Mouse (Mus musculus): ENCODE measurements at regions not wholly inside any gene's neighbourhood (a gene's known extent, or its start where the extent isn't known, plus 50 kb on each side); places are given as distances from the start of the nearest gene placed in this dataset.

DNA sequence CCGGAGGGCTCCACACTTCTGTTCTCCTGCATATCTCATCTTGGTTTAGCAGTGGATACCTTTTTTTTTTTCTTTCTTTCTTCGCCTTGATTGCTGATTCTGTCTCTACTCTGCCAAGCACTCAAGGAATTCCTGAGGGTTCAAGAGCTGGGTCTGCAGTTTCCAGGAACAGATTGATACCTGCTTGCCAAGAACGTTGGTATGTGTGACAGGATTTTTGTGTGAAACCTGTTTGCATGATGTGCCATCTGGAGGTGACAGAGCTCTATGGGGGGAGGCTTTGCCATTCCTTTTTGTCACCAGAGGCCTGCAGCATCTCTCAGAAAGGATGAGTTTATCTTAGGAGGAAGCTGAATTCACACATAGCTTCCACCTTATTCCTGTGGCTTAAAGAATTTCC is 255.6 kb upstream of the Tas2r119 start:
- no peak overlapping the region for H3K27ac ChIP-seq (ENCODE audit: insufficient read depth, low read depth, low read length)
- no peak overlapping the region for H3K4me3 ChIP-seq (ENCODE audit: insufficient read depth, low read depth, low read length)
- TF ChIP-seq CTCF (conservative IDR thresholded peaks at IDR 0.05; ENCODE audit: insufficient read depth, insufficient read length, low read depth, low read length) (no peak), POLR2A (IDR thresholded peaks at IDR 0.05; ENCODE audit: low read depth, low read length) (no peak)
- no peaks in the 10 kb centered on the region for H3K36me3 ChIP-seq (ENCODE audit: control insufficient read depth, insufficient read depth, low read length)
- no peaks in the 10 kb centered on the region for H3K27me3 ChIP-seq (replicated peaks; ENCODE audit: control insufficient read depth, insufficient read depth, low read length)
- no peak for DNase-seq
- WGBS, result 78% methylated on average over 3 of the region's 3 CpGs
- H3K4me1 ChIP-seq (ENCODE audit: control insufficient read depth, insufficient read depth, low read length), result no peaks in the 10 kb centered on the region

DNA sequence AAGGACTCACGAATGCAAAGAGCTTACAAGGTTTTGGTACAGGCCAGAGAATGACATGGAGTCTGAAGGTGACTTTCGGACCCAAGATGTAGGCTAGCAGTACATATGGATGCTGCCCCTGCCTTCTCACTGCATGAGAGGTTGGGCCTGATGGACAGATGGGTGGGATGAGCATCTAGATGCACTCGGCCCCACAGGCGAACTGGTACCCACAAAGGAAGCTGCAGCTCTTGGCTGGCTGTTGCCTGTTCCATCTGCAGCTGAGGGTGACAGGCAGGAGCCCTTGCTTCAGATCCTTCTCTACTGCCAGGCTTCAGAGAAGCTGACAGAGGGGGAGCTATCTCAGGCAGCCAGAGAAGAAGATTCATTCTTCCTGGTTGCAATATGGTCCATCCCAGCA is 216.8 kb upstream of the Tas2r119 start:
- WGBS, result 89% methylated on average over 4 of the region's 4 CpGs
- no peak overlapping the region for H3K4me3 ChIP-seq (ENCODE audit: insufficient read depth, low read depth, low read length)
- H3K4me1 ChIP-seq (ENCODE audit: control insufficient read depth, insufficient read depth, low read length), result no peaks in the 10 kb centered on the region
- no peak overlapping the region for H3K27ac ChIP-seq (ENCODE audit: insufficient read depth, low read depth, low read length)
- DNase-seq, result no peak
- no peak for TF ChIP-seq CTCF (conservative IDR thresholded peaks at IDR 0.05; ENCODE audit: insufficient read depth, insufficient read length, low read depth, low read length)
- no peak for TF ChIP-seq POLR2A (IDR thresholded peaks at IDR 0.05; ENCODE audit: low read depth, low read length)
- H3K36me3 ChIP-seq (ENCODE audit: control insufficient read depth, insufficient read depth, low read length), result no peaks in the 10 kb centered on the region
- H3K27me3 ChIP-seq (replicated peaks; ENCODE audit: control insufficient read depth, insufficient read depth, low read length), result no peaks in the 10 kb centered on the region

DNA sequence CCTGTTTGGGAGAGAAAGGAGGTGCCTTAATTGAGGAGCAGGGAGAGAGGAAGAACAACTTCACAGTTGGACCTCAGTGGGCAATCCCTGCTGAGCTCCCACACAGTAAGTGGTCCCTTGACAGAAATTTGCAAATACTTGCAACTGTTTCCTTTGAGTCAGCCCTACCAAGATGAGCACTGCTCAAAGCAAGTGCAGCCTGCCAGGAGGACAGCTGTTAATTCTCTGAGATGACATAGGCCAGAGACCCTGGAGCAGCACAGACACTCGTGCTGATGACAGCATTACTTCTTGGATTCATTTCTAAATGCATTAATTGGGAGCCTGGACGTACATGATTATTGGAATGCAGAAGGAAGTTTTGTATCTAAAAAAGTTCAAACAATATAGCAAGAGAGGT is 215.1 kb upstream of the Tas2r119 start:
- DNase-seq, result peak; percentile 47
- Histone ChIP-seq H3K27ac (ENCODE audit: insufficient read depth, low read depth, low read length) (no peak overlapping the region), H3K4me1 (ENCODE audit: control insufficient read depth, insufficient read depth, low read length) (no peaks in the 10 kb centered on the region), H3K36me3 (ENCODE audit: control insufficient read depth, insufficient read depth, low read length) (no peaks in the 10 kb centered on the region), H3K4me3 (ENCODE audit: insufficient read depth, low read depth, low read length) (no peak overlapping the region), H3K27me3 (replicated peaks; ENCODE audit: control insufficient read depth, insufficient read depth, low read length) (no peaks in the 10 kb centered on the region)
- 46% methylated on average over 2 of the region's 2 CpGs for WGBS
- TF ChIP-seq CTCF (conservative IDR thresholded peaks at IDR 0.05; ENCODE audit: insufficient read depth, insufficient read length, low read depth, low read length), result no peak

DNA sequence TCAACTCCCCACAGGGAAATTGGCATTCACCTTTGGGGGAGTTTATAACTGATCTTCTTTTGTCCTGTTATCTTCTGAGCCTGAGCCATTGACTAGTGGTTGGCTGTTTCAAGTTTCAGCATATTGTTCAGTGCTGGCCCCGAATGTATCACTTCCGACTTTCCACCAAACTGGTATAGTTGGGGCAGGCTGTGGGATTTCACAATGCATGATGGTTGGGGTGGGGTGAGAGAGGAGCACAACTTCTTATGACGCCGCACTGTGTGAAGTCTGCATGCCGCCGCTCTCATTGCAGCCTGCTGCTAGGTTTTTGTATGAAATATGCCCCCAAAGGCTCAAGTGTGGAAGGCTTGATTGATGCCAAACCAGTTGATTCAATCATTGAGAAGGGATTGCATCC is 212.2 kb upstream of the Tas2r119 start:
- no peaks in the 10 kb centered on the region for H3K36me3 ChIP-seq (ENCODE audit: control insufficient read depth, insufficient read depth, low read length)
- H3K4me1 ChIP-seq (ENCODE audit: control insufficient read depth, insufficient read depth, low read length), result no peaks in the 10 kb centered on the region
- no peak for DNase-seq
- no peak overlapping the region for H3K27ac ChIP-seq (ENCODE audit: insufficient read depth, low read depth, low read length)
- TF ChIP-seq POLR2A (IDR thresholded peaks at IDR 0.05; ENCODE audit: low read depth, low read length), result no peak
- H3K4me3 ChIP-seq (ENCODE audit: insufficient read depth, low read depth, low read length), result no peak overlapping the region
- H3K27me3 ChIP-seq (replicated peaks; ENCODE audit: control insufficient read depth, insufficient read depth, low read length), result no peaks in the 10 kb centered on the region
- 97% methylated on average over 6 of the region's 6 CpGs for WGBS

DNA sequence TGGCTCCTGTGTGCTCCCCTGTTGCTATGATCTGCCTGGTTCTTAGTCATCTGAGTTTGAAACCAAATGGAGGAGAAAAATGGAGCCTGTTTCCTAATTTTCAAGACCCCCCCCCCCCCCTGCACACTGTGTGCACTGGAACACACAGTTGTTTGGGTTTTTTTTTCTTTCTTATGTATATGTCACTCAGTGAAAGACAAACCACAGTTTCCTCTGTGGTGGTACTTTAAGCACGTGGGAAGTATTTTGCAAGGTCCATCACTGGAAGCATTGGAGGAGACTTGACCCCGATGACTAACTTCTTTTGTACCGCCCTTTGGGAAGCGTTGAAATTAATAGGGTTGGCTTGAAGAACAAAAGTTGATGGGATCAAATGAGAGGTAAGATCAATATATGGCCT is 211.5 kb upstream of the Tas2r119 start:
- Histone ChIP-seq H3K27ac (ENCODE audit: insufficient read depth, low read depth, low read length) (no peak overlapping the region), H3K27me3 (replicated peaks; ENCODE audit: control insufficient read depth, insufficient read depth, low read length) (no peaks in the 10 kb centered on the region), H3K36me3 (ENCODE audit: control insufficient read depth, insufficient read depth, low read length) (no peaks in the 10 kb centered on the region), H3K4me1 (ENCODE audit: control insufficient read depth, insufficient read depth, low read length) (no peaks in the 10 kb centered on the region), H3K4me3 (ENCODE audit: insufficient read depth, low read depth, low read length) (no peak overlapping the region)
- no peak for DNase-seq
- WGBS, result 91% methylated on average over 4 of the region's 4 CpGs
- TF ChIP-seq CTCF (conservative IDR thresholded peaks at IDR 0.05; ENCODE audit: insufficient read depth, insufficient read length, low read depth, low read length) (no peak), POLR2A (IDR thresholded peaks at IDR 0.05; ENCODE audit: low read depth, low read length) (no peak)

DNA sequence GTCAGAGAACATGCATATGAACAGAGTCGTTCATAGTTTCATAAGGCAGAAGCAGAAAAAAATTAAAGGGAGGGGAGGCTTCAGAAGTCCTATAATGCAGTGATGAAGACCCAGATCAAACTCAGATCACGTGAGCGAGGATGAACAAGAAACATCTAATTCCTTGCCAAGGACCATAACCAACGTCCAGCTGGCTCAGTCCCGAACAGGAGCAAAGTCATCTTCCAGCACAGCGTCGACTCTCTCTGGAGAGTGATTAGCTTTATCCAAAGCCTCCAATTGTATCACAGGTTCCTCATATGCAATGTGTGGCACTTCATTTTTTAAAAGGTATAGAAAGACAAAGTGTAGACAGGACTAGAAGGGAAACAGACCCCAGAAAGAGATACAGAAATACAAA is 204.2 kb upstream of the Tas2r119 start:
- no peak for TF ChIP-seq POLR2A (IDR thresholded peaks at IDR 0.05; ENCODE audit: low read depth, low read length)
- TF ChIP-seq CTCF (conservative IDR thresholded peaks at IDR 0.05; ENCODE audit: insufficient read depth, insufficient read length, low read depth, low read length), result no peak
- 92% methylated on average over 7 of the region's 7 CpGs for WGBS
- no peak for DNase-seq

DNA sequence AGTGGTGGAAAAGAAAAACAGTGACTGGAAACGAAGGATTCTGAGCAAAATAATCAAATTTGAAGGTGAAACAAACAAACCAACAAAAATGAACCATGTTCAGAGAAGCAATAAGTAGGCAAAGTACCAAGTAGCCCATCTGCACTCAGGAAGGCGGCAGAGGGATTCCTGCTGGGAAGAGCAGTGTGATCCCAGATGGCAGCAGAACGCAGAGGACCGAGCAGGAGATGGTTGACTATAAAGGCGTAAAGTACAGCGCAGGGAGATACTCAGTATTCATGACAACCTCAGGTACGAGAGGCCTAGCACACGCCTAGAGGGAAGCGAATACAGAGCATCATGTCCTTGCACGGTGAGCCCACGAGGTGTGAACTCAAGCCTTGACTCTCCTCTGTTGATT is 203.2 kb upstream of the Tas2r119 start:
- H3K36me3 ChIP-seq (ENCODE audit: control insufficient read depth, insufficient read depth, low read length), result no peaks in the 10 kb centered on the region
- WGBS, result 91% methylated on average over 11 of the region's 11 CpGs
- no peaks in the 10 kb centered on the region for H3K4me1 ChIP-seq (ENCODE audit: control insufficient read depth, insufficient read depth, low read length)
- no peak for DNase-seq
- no peak overlapping the region for H3K27ac ChIP-seq (ENCODE audit: insufficient read depth, low read depth, low read length)
- H3K27me3 ChIP-seq (replicated peaks; ENCODE audit: control insufficient read depth, insufficient read depth, low read length), result no peaks in the 10 kb centered on the region
- no peak overlapping the region for H3K4me3 ChIP-seq (ENCODE audit: insufficient read depth, low read depth, low read length)
- no peak for TF ChIP-seq CTCF (conservative IDR thresholded peaks at IDR 0.05; ENCODE audit: insufficient read depth, insufficient read length, low read depth, low read length)
- TF ChIP-seq POLR2A (IDR thresholded peaks at IDR 0.05; ENCODE audit: low read depth, low read length), result no peak

More for the DNA sequence above, 204.2 kb upstream of the Tas2r119 start:
- no peak overlapping the region for H3K27ac ChIP-seq (ENCODE audit: insufficient read depth, low read depth, low read length)
- no peaks in the 10 kb centered on the region for H3K4me1 ChIP-seq (ENCODE audit: control insufficient read depth, insufficient read depth, low read length)
- H3K27me3 ChIP-seq (replicated peaks; ENCODE audit: control insufficient read depth, insufficient read depth, low read length), result no peaks in the 10 kb centered on the region
- H3K36me3 ChIP-seq (ENCODE audit: control insufficient read depth, insufficient read depth, low read length), result no peaks in the 10 kb centered on the region
- H3K4me3 ChIP-seq (ENCODE audit: insufficient read depth, low read depth, low read length), result no peak overlapping the region

DNA sequence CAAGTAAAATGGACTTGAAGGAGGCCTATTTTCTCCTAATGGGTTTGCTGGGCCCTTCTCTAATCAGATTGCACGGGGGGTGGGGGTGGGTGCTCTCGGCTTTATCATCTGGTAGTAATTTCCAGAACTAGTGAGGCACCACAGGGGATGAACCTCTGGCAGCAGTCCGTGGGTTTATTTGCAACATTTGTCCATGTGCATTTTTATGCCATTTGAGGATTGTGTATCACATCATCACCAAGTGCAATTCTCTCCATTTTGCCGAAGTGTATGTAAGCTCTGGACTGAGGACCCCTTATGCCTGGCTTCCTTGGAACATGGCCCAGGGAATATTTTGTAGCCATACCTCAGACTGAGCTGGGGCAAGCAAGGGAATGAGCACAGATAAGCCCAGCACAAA is 200.6 kb upstream of the Tas2r119 start:
- Histone ChIP-seq H3K27ac (ENCODE audit: insufficient read depth, low read depth, low read length) (no peak overlapping the region), H3K27me3 (replicated peaks; ENCODE audit: control insufficient read depth, insufficient read depth, low read length) (no peaks in the 10 kb centered on the region), H3K36me3 (ENCODE audit: control insufficient read depth, insufficient read depth, low read length) (no peaks in the 10 kb centered on the region), H3K4me3 (ENCODE audit: insufficient read depth, low read depth, low read length) (no peak overlapping the region), H3K4me1 (ENCODE audit: control insufficient read depth, insufficient read depth, low read length) (no peaks in the 10 kb centered on the region)
- no peak for DNase-seq
- WGBS, result 70% methylated on average over 4 of the region's 4 CpGs
- TF ChIP-seq CTCF (conservative IDR thresholded peaks at IDR 0.05; ENCODE audit: insufficient read depth, insufficient read length, low read depth, low read length) (no peak), POLR2A (IDR thresholded peaks at IDR 0.05; ENCODE audit: low read depth, low read length) (no peak)
